Mouse (Mus musculus) large intestine, adult 2 months (tissue): ENCODE measurements around the gene Hist1h2br. TPM values are rescaled to one million over a fixed set of nuclear protein-coding genes. Genes with fewer than 3 reads are reported as not detected.
"Not testable (repeated sequence)": the region's sequence is repeated elsewhere in the genome, so short reads cannot be mapped to it uniquely, and the experiment has no call there.

ENCODE experiments used
- DNase-seq: peaks from one replicate; pipeline ENCODE4 v3.0.0-alpha.2; 2012; ENCODE audit warnings: low read depth, low spot score
- WGBS: fragments of 180-500 bp; shearing (Covaris S2); methylation state at CpG from one replicate; pipeline ENCODE4 v1.1.7; 2018; 5-methylcytosine and 5-hydroxymethylcytosine counted together
- polyA plus RNA-seq: library from polyadenylated mRNA; depleted of rRNA; stranded (reverse); fragments of >200 nt; gene quantifications from 2 replicates; pipeline ENCODE4 v1.2.3, GENCODE M21; 2012; rRNA removed

Hist1h2br gene
- 19.9 and 53.9 TPM in 2 replicates for polyA plus RNA-seq

GRCm38 (mm10) chr13:21833461-21833860 lies at the start of gene Hist1h2br, which contains the start of gene Hist1h2ap:
TSS of gene Hist1h2br (plus strand) at chr13:21833743.
TSS of gene Hist1h2ap (minus strand) at chr13:21833507.
- WGBS: no CpG with 5 or more reads among the region's 24 CpGs
- not testable (repeated sequence) for DNase-seq

GRCm38 (mm10) chr13:21784311-21784710 lies 49.2 kb upstream of the Hist1h2br start:
- WGBS: 47% methylated on average over 6 of the region's 6 CpGs
- no peak for DNase-seq

DNA sequence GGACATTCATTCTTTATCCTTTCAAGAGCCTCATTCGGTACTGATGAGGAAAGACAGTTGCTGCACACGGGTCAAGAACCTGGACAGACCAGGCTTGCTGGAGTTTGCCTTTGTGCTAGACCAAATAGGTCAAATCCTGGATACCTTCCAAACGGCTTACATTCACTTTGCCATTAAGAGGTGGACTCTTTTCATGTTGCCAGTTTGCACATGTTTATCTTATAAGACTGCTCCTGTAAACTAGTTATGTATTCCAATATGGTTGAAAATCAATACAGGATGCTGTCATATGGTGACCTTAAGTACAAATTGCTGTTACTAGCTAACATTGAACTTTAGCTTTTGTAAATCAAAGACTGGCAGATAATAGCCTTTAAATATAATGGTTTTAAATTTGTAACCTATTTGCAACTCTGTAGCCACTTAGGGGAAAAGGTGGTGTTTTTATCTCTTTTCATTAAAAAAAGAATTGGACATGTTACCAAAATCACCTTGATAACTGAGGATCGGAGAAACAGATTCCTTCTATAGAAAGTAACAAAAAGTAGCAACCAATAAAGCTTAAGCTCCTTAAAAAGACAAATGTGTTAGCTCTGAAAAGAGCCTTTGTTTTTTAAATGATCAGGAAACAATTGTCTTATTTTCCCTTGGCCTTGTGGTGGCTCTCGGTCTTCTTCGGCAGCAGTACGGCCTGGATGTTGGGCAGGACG lies 47.2 kb upstream of the Hist1h2br start:
- 10% methylated on average over 8 of the region's 8 CpGs for WGBS
- DNase-seq: no peak

DNA sequence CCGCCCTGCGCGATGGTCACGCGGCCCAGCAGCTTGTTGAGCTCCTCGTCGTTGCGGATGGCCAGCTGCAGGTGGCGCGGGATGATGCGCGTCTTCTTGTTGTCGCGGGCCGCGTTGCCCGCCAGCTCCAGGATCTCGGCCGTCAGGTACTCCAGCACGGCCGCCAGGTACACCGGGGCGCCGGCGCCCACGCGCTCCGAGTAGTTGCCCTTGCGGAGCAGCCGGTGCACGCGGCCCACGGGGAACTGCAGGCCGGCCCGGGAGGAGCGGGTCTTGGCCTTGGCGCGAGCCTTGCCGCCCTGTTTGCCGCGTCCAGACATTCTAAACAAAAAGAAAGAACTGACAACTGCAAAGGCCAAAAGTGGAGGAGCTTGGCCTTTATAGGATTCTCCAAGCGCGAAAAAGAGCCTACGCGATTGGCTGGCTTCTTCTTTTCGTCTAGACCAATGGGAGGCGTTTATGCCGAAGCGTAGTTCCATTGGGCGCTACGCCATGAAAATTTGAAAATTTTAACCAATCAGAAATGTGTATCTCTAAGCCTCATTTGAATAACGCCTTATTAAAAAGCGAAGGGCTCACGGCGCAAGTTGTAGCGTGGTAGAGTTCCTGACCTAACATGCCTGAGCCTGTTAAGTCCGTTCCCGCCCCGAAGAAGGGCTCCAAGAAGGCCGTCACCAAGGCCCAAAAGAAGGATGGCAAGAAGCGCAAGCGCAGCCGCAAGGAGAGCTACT lies 46.5 kb upstream of the Hist1h2br start, which contains the start of the genes Hist1h2an and Hist1h2bp:
Hist1h2an (minus strand) TSS at position 320 of the 731 bp plus-strand sequence.
Hist1h2bp (plus strand) TSS at position 563 of the 731 bp plus-strand sequence.
- DNase-seq: peak; percentile 86
- under 1% methylated on average over 40 of the region's 63 CpGs for WGBS

GRCm38 (mm10) chr13:21787760-21788593 lies 45.6 kb upstream of the Hist1h2br start:
- WGBS: 37% methylated on average over 17 of the region's 21 CpGs
- no peak for DNase-seq

DNA sequence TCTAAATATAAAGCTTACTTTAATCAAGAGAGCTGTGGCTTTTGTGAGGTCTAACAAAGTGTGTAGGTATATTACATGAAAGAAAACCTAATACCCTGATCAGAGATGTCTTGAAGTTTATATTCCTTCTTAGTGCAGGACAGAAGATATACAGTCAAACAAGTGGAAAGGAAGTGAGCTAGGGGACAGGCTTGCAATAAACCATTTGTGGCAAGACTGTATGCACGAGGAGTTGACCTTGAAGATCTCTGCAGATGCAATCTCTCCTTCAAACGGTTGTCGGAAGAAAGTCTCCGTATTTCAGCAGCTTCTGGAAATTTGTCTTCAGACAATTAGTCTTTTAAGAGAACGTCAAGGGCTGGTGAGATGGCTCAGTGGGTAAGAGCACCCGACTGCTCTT lies 43.6 kb upstream of the Hist1h2br start:
- WGBS: 65% methylated on average over 6 of the region's 6 CpGs

GRCm38 (mm10) chr13:21790601-21791283 lies 42.8 kb upstream of the Hist1h2br start:
- no peak for DNase-seq
- WGBS: 14% methylated on average over 18 of the region's 18 CpGs

More for the DNA sequence above, 43.6 kb upstream of the Hist1h2br start:
- DNase-seq: no peak

DNA sequence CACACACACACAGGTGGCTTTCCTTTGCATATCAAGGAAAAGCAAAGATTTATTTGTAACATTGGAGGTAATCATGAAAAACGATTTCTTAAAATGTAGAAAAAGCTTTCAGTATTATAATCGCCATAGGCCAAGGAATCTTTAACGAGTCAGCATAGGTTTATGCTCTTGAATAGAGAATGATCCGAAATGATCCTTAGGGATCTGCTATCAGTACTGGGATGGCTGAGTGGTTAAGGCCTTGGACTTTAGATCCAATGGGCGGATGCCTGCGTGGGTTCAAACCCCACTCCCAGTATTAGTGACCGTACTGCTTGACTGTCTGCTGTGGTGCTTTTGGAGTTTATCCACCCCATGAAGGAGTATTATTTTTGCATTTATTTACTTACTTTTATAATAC lies 38.0 kb upstream of the Hist1h2br start:
- DNase-seq: no peak
- WGBS: 92% methylated on average over 7 of the region's 7 CpGs

DNA sequence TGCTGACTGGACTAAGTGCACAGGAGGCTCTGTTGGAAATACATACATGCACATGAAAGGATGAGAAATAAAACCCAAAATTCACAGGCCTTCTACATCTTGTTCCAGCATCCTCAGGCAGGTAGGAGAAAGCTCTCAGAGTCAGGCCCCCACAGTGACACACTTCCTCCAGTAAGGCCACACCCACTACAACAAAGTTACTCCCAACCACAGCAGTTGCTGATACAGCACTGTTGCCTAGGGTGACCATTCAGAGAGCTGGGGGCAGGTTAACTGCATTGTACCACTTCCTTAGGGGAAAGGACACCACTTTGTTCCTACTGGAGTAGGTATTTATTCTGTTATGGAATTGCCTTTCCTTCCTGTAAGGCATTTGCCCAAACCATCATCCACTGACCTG lies 36.4 kb upstream of the Hist1h2br start:
- not testable (repeated sequence) for DNase-seq

DNA sequence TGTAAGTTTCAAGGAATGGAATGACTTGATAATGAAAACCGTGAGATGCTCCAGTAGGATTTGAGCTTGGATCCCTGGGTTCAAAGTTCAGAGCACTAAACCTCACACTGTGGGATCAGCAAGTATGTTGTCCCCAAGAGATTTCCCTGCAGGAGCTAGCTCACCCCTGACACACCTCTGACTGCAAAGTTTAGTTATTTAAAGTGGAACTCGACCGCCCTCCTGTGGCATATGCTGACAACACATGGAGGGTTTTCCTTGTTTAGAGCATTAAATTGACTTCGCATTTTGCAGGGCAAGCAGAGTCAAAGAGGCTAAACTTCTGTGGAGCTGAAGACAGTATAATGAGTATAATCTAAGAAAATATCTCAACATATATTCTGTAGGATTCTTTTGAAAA lies 30.5 kb upstream of the Hist1h2br start:
- DNase-seq: not testable (repeated sequence)
- no CpG with 5 or more reads among the region's 4 CpGs for WGBS

- whole genome bisulfite sequencing: no CpG with 5 or more reads among the region's 23 CpGs
- DNase-seq: not testable (repeated sequence)
Observed at GRCm38 (mm10) chr13:21810073-21810472, 23.5 kb upstream of the Hist1h2br start, which contains the start of the genes Hist1h2bq and Hist1h2ao. TSS of gene Hist1h2bq (minus strand) at chr13:21810197. TSS of gene Hist1h2ao (plus strand) at chr13:21810465.

DNA sequence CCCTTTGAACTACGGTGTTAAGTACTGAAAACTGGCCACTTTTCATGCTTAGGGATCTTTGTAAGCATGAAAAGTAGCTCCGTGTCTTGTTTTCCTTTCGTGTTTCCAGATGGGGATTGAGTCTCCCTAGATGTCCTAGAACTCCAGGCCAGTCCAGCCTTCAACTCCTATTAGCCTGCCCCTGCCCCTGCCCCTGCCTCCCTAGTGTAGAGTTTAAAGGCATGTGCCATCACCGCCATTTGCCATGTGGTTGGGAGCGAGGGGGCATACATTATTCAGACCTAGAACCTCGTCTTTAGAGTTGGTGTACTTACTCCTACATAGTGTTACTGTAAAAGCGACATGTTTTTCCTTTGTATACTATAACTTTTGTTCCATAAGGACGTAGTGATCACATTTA lies 22.5 kb upstream of the Hist1h2br start:
- WGBS: no CpG with 5 or more reads among the region's 8 CpGs
- not testable (repeated sequence) for DNase-seq

- WGBS: no CpG with 5 or more reads among the region's 24 CpGs
- not testable (repeated sequence) for DNase-seq
Observed at GRCm38 (mm10) chr13:21811539-21811938, 22.0 kb upstream of the Hist1h2br start, which contains the start of gene Hist1h4m. TSS of gene Hist1h4m (plus strand) at chr13:21811746.

- WGBS: under 1% methylated on average over 14 of the region's 14 CpGs
Observed at GRCm38 (mm10) chr13:21812092-21812491, 21.5 kb upstream of the Hist1h2br start.

DNA sequence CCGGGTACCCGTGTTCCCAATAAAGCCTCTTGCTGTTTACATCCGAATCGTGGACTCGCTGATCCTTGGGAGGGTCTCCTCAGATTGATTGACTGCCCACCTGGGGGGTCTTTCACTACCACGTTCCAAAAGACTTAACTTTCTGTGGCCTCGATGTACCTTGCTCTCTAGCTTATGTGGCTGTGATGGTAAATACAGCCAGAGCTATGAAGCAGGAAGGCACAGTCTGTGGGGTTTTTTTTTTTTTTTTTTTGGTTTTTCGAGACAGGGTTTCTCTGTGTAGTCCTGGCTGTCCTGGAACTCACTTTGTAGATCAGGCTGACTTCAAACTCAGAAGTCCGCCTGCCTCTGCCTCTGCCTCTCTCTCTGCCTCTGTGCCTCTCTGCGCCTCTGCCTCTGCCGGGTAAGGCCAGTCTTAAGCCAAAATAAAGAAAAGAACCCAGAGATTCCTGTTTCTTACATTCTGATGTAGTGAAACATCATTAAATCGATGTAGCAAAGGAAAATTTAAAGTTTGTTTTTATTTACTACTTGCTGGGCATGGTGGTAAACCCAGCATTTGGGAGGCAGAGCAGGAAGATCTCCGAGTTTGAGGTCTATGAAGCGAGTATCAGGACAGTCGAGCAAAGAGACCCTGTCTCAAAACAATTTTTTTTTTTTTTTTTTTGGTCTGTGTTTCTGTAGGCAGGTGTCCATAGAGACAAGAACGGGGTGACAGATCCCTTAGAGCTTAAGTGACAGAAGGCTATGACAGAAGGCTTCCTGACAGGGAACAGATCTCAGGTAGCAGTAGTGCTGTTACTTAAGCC lies 13.3 kb upstream of the Hist1h2br start:
- WGBS: 62% methylated on average over 7 of the region's 16 CpGs
- DNase-seq: not testable (repeated sequence)

More at GRCm38 (mm10) chr13:21812092-21812491, 21.5 kb upstream of the Hist1h2br start:
- DNase-seq: not testable (repeated sequence)

DNA sequence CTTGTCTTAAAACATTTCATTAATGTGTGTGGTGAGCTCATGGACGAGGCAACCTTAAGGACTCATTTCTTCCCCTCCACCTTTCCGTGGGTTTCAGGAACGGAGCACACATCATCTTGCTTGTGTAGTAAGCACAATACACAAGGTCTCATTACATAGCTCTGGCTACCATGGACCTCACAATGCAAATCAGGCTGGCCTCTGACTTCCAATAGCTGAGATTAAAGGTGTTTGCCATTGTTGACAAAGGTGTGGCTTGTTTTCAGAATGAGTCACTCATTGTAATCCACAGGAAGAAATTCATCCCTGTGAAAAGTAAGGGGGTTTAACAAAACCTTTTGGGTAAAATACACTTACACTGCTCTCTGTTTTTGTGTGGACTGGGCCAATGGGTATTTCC lies 5.0 kb upstream of the Hist1h2br start:
- DNase-seq: peak; percentile 25
- 33% methylated on average over 3 of the region's 3 CpGs for WGBS

GRCm38 (mm10) chr13:21830344-21830743 lies 3.2 kb upstream of the Hist1h2br start:
- WGBS: 94% methylated on average over 10 of the region's 10 CpGs
- no peak for DNase-seq
